Mouse (Mus musculus) myocyte (in vitro differentiated cells): ENCODE data around the gene Pou2f1. TPM values are rescaled to one million over a fixed set of nuclear protein-coding genes. Genes with fewer than 3 reads are reported as not detected.

ENCODE experiments used
- H3K27me3 ChIP-seq: one replicate; pipeline ENCODE4 v1.6.1; 2011; ENCODE audit not compliant: control insufficient read depth, insufficient read depth, insufficient read length
- H3K36me3 ChIP-seq: one replicate; pipeline ENCODE4 v1.6.1; 2011; ENCODE audit not compliant: control insufficient read depth, insufficient read depth
- H3K4me2 ChIP-seq: one replicate; pipeline ENCODE4 v1.6.1; 2011; ENCODE audit warnings: low read depth, control low read depth
- H3K4me3 ChIP-seq: one replicate; pipeline ENCODE4 v1.5.1; 2011; ENCODE audit warnings: mild to moderate bottlenecking, control low read depth, moderate library complexity
- H3K79me2 ChIP-seq: one replicate; pipeline ENCODE4 v1.6.1; 2011; ENCODE audit not compliant: control insufficient read depth, insufficient read depth
- H3ac ChIP-seq: one replicate; pipeline ENCODE4 v1.6.1; 2011; ENCODE audit not compliant: control insufficient read depth, insufficient read length
- CEBPB ChIP-seq: IDR thresholded peaks from 2 replicates; pipeline ENCODE4 v1.6.1; 2011; ENCODE audit warnings: mild to moderate bottlenecking, moderate library complexity; ENCODE audit not compliant: poor library complexity, insufficient read depth, severe bottlenecking
- E2F4 ChIP-seq: IDR thresholded peaks from one replicate; pipeline ENCODE4 v1.6.1; 2011; ENCODE audit warnings: mild to moderate bottlenecking, control low read depth, moderate library complexity; ENCODE audit not compliant: insufficient read depth
- MAX ChIP-seq: IDR thresholded peaks from one replicate; pipeline ENCODE4 v1.6.1; 2011; ENCODE audit warnings: low read depth, mild to moderate bottlenecking, control low read depth
- MYOD1 ChIP-seq, 3 experiments: IDR thresholded peaks; one replicate each; pipeline ENCODE4 v1.6.1; 2011; ENCODE audit warnings: control low read depth in 2 of 3, low read depth in 2 of 3, mild to moderate bottlenecking in 2 of 3, moderate library complexity in 1 of 3; ENCODE audit not compliant: insufficient read length in 2 of 3, control insufficient read depth in 1 of 3
- MYOG ChIP-seq, 3 experiments: IDR thresholded peaks; one replicate each; pipeline ENCODE4 v1.6.1; 2011; ENCODE audit warnings: control low read depth in 2 of 3, low read depth in 2 of 3, mild to moderate bottlenecking in 2 of 3; ENCODE audit not compliant: insufficient read length in 2 of 3, control insufficient read depth in 1 of 3, insufficient read depth in 1 of 3
- POLR2A ChIP-seq: IDR thresholded peaks from one replicate; pipeline ENCODE4 v1.6.1; 2011; ENCODE audit warnings: low read depth, mild to moderate bottlenecking, control low read depth, moderate library complexity; ENCODE audit not compliant: insufficient read length
- POLR2AphosphoS2 ChIP-seq: IDR thresholded peaks from one replicate; pipeline ENCODE4 v1.6.1; 2011; ENCODE audit warnings: low read depth, control low read depth; ENCODE audit not compliant: insufficient read length
- REST ChIP-seq: IDR thresholded peaks from one replicate; pipeline ENCODE4 v1.6.1; 2011; ENCODE audit warnings: mild to moderate bottlenecking, control low read depth, moderate library complexity; ENCODE audit not compliant: insufficient read depth, insufficient read length
- SRF ChIP-seq: IDR thresholded peaks from one replicate; pipeline ENCODE4 v1.6.1; 2011; ENCODE audit warnings: low read depth; ENCODE audit not compliant: control insufficient read depth, insufficient read length
- TCF12 ChIP-seq: IDR thresholded peaks from one replicate; pipeline ENCODE4 v1.6.1; 2011; ENCODE audit warnings: mild to moderate bottlenecking, control low read depth; ENCODE audit not compliant: poor library complexity, insufficient read depth, severe bottlenecking
- TCF3 ChIP-seq: IDR thresholded peaks from one replicate; pipeline ENCODE4 v1.6.1; 2011; ENCODE audit warnings: low read depth, control low read depth; ENCODE audit not compliant: insufficient read length
- USF1 ChIP-seq: IDR thresholded peaks from one replicate; pipeline ENCODE4 v1.6.1; 2011; ENCODE audit warnings: low read depth, mild to moderate bottlenecking, control low read depth, moderate library complexity
- polyA plus RNA-seq: library from polyadenylated mRNA; unstranded; fragments of >200 nt; fragmentation: generic; extraction: Trizol; gene quantifications from one replicate; pipeline ENCODE4 v1.2.1, GENCODE M21; 2012; ENCODE audit warnings: missing spikeins

The Pou2f1 gene
- polyA plus RNA-seq, 1 experiment: 2.1 TPM

DNA sequence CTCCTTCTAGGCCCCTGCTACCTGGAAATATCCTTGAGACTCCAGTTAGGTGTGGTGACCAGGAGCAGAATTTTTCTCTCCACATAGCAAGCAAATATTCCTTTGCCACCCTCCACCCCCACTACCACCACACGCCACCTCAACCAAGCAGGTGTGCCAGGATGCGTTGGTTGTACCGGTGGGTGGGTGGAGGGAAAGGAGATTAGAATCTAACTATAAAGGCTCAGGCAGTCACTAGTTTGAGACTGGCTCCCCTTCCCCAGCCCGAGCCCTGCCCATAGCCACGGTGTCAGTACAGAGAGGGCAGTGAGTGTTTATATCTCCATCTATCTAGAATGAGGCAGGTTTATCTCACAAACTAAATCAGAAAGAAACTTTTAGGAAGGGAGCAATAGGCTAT, 174.3 kb downstream of the Pou2f1 start:
- Histone ChIP-seq H3ac (no peak overlapping the region), H3K36me3 (no peaks in the 10 kb centered on the region), H3K4me3 (no peak overlapping the region), H3K4me2 (no peak overlapping the region), H3K27me3 (no peaks in the 10 kb centered on the region), H3K79me2 (no peaks in the 10 kb centered on the region)
- TF ChIP-seq MAX: no peak
- no peak for TF ChIP-seq MYOG (IDR thresholded peaks at IDR 0.05; ENCODE audit: control insufficient read depth in 1 of 3, insufficient read depth in 1 of 3, insufficient read length in 2 of 3, low read depth in 2 of 3)
- no peak for TF ChIP-seq POLR2A
- no peak for TF ChIP-seq CEBPB
- no peak for TF ChIP-seq TCF12
- TF ChIP-seq POLR2AphosphoS2: no peak
- TF ChIP-seq REST: no peak

DNA sequence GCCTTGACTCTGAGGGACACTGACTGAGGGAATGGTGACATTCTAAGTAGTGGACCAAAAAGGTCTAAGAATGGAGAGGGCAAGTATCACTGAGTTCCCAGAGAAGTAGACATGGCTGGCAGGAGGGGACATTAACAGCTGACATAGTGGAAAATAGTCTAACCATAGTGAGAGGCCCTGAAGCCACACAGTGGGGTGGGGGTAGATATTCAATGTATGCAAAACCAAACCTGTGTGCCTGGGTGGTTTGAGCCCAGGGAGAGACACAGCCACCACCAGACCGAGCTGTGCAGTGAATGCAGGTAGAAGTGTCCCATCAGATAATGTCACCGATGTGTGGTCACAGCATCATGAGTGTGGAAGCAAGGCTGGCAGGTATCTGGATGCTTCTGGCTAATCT, 180.4 kb downstream of the Pou2f1 start:
- Histone ChIP-seq H3K27me3 (peaks cover 5% of the 10 kb centered on the region), H3K4me3 (no peak overlapping the region), H3K79me2 (no peaks in the 10 kb centered on the region), H3K36me3 (no peaks in the 10 kb centered on the region), H3K4me2 (no peak overlapping the region), H3ac (no peak overlapping the region)
- TF ChIP-seq MYOD1 (IDR thresholded peaks at IDR 0.05; ENCODE audit: control insufficient read depth in 1 of 3, insufficient read length in 2 of 3, low read depth in 2 of 3) (no peak), CEBPB (no peak), MAX (no peak), MYOG (IDR thresholded peaks at IDR 0.05; ENCODE audit: control insufficient read depth in 1 of 3, insufficient read depth in 1 of 3, insufficient read length in 2 of 3, low read depth in 2 of 3) (no peak), USF1 (no peak), REST (no peak), TCF3 (no peak), POLR2AphosphoS2 (no peak), SRF (no peak), TCF12 (no peak), E2F4 (no peak)

DNA sequence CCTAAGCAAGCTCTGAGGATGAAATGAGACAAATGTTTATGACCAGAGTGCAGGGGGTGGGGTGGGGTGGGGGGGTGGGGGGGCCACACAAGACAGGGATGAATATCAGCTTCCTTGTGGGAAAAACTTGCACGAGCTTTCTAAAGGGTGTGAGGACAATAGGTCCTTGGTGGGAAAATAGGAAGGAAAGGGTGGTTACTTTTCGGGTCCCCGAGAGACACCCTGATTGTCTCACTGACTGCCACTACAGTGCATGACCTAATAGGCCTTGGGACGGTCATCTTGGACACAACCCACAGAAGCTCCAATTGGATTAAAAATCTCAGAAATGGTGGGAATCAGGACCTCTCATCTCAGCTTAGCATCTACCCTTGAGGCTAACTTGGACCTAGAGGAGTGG, 183.3 kb downstream of the Pou2f1 start:
- H3K4me2 ChIP-seq: no peak overlapping the region
- peaks cover 5% of the 10 kb centered on the region for H3K27me3 ChIP-seq
- TF ChIP-seq POLR2AphosphoS2 (no peak), MAX (no peak), TCF3 (no peak), TCF12 (no peak), E2F4 (no peak), POLR2A (no peak), USF1 (no peak), MYOD1 (IDR thresholded peaks at IDR 0.05; ENCODE audit: control insufficient read depth in 1 of 3, insufficient read length in 2 of 3, low read depth in 2 of 3) (no peak), SRF (no peak), REST (no peak), MYOG (IDR thresholded peaks at IDR 0.05; ENCODE audit: control insufficient read depth in 1 of 3, insufficient read depth in 1 of 3, insufficient read length in 2 of 3, low read depth in 2 of 3) (no peak)
- no peak overlapping the region for H3ac ChIP-seq
- H3K4me3 ChIP-seq: no peak overlapping the region
- no peaks in the 10 kb centered on the region for H3K79me2 ChIP-seq
- no peaks in the 10 kb centered on the region for H3K36me3 ChIP-seq

GRCm38 (mm10) chr1:165818145-165818860, 184.2 kb downstream of the Pou2f1 start:
- Histone ChIP-seq H3K27me3 (peaks cover 5% of the 10 kb centered on the region), H3K36me3 (no peaks in the 10 kb centered on the region), H3K79me2 (no peaks in the 10 kb centered on the region), H3ac (no peak overlapping the region), H3K4me3 (no peak overlapping the region), H3K4me2 (no peak overlapping the region)
- TF ChIP-seq MYOG (IDR thresholded peaks at IDR 0.05; ENCODE audit: control insufficient read depth in 1 of 3, insufficient read depth in 1 of 3, insufficient read length in 2 of 3, low read depth in 2 of 3): no peak
- TF ChIP-seq CEBPB: no peak
- TF ChIP-seq REST: no peak
- no peak for TF ChIP-seq E2F4
- TF ChIP-seq MAX: no peak
- no peak for TF ChIP-seq SRF
- TF ChIP-seq POLR2AphosphoS2: no peak
- no peak for TF ChIP-seq USF1
- TF ChIP-seq TCF12: no peak
- TF ChIP-seq MYOD1 (IDR thresholded peaks at IDR 0.05; ENCODE audit: control insufficient read depth in 1 of 3, insufficient read length in 2 of 3, low read depth in 2 of 3): no peak
- no peak for TF ChIP-seq POLR2A
- TF ChIP-seq TCF3: no peak

GRCm38 (mm10) chr1:165817264-165817663, 185.2 kb downstream of the Pou2f1 start:
- Histone ChIP-seq H3K4me2 (no peak overlapping the region), H3K36me3 (no peaks in the 10 kb centered on the region), H3K79me2 (no peaks in the 10 kb centered on the region), H3ac (no peak overlapping the region), H3K27me3 (peaks cover 5% of the 10 kb centered on the region), H3K4me3 (no peak overlapping the region)
- TF ChIP-seq SRF: no peak
- TF ChIP-seq E2F4: no peak
- TF ChIP-seq MYOD1 (IDR thresholded peaks at IDR 0.05; ENCODE audit: control insufficient read depth in 1 of 3, insufficient read length in 2 of 3, low read depth in 2 of 3): peak in 1 of 3 experiments; percentile 35
- no peak for TF ChIP-seq TCF3
